Mouse (Mus musculus): ENCODE measurements around the gene Hltf. TPM values are rescaled to one million over a fixed set of nuclear protein-coding genes. Genes with fewer than 3 reads are reported as not detected.

Gene Hltf
- polyA plus RNA-seq, 1 experiment from 2014 or later = 23.3 TPM

- Histone ChIP-seq H3K9me3 (ENCODE audit: control insufficient read depth, low read depth, low read length) (no peaks in the 10 kb centered on the region), H3K4me2 (replicated peaks; ENCODE audit: low read depth, low read length) (no peak overlapping the region), H3K4me1 (ENCODE audit: control insufficient read depth, insufficient read depth, low read length) (no peaks in the 10 kb centered on the region), H3K36me3 (ENCODE audit: control insufficient read depth, insufficient read depth, low read length) (no peaks in the 10 kb centered on the region), H3K27ac (ENCODE audit: low read length) (no peak overlapping the region), H3K4me3 (ENCODE audit: low read depth, low read length) (no peak overlapping the region), H3K9ac (replicated peaks; ENCODE audit: low read depth, low read length) (no peak overlapping the region), H3K27me3 (ENCODE audit: control insufficient read depth, insufficient read depth, low read length) (no peaks in the 10 kb centered on the region)
- 81% methylated on average over 1 of the region's 1 CpGs for WGBS
- ATAC-seq (ENCODE audit: insufficient number of reproducible peaks, insufficient read depth, low FRiP score, low read depth) = no peak
Observed at GRCm38 (mm10) chr3:20132731-20133130, 75.1 kb downstream of the Hltf start.

GRCm38 (mm10) chr3:20133745-20134144 is 76.1 kb downstream of the Hltf start:
- 81% methylated on average over 1 of the region's 1 CpGs for WGBS
- Histone ChIP-seq H3K9me3 (ENCODE audit: control insufficient read depth, low read depth, low read length) (no peaks in the 10 kb centered on the region), H3K4me1 (ENCODE audit: control insufficient read depth, insufficient read depth, low read length) (no peaks in the 10 kb centered on the region), H3K4me3 (ENCODE audit: low read depth, low read length) (no peak overlapping the region), H3K27me3 (ENCODE audit: control insufficient read depth, insufficient read depth, low read length) (no peaks in the 10 kb centered on the region), H3K36me3 (ENCODE audit: control insufficient read depth, insufficient read depth, low read length) (no peaks in the 10 kb centered on the region; the same call in 1 of the 2 replicates), H3K27ac (ENCODE audit: low read length) (no peak overlapping the region), H3K4me2 (replicated peaks; ENCODE audit: low read depth, low read length) (no peak overlapping the region), H3K9ac (replicated peaks; ENCODE audit: low read depth, low read length) (no peak overlapping the region)
- no peak for ATAC-seq (ENCODE audit: insufficient number of reproducible peaks, insufficient read depth, low FRiP score, low read depth)

DNA sequence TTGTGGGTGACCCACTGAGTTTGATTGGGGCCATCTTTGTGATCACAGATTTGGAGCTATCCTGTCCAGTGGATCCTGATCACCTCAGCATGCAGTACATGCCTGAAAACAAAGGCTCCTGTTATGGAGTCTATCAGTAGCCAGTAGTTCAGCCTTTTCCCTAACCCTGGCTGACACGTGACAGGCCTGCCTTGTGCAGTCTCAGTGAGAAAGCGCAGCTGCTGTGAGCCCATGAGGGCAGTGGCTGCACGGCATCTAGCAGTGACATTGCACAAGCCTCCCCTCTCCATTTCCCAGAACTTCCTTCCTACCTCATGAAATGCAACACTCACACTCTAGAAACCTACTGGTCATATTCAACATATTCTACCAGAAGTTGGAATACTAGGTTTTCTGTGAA is 76.9 kb downstream of the Hltf start:
- Histone ChIP-seq H3K36me3 (ENCODE audit: control insufficient read depth, insufficient read depth, low read length) (no peaks in the 10 kb centered on the region; the same call in 1 of the 2 replicates), H3K4me3 (ENCODE audit: low read depth, low read length) (no peak overlapping the region), H3K4me2 (replicated peaks; ENCODE audit: low read depth, low read length) (no peak overlapping the region), H3K9me3 (ENCODE audit: control insufficient read depth, low read depth, low read length) (no peaks in the 10 kb centered on the region), H3K27ac (ENCODE audit: low read length) (no peak overlapping the region), H3K4me1 (ENCODE audit: control insufficient read depth, insufficient read depth, low read length) (no peaks in the 10 kb centered on the region), H3K9ac (replicated peaks; ENCODE audit: low read depth, low read length) (no peak overlapping the region), H3K27me3 (ENCODE audit: control insufficient read depth, insufficient read depth, low read length) (no peaks in the 10 kb centered on the region)
- no peak for ATAC-seq (ENCODE audit: insufficient number of reproducible peaks, insufficient read depth, low FRiP score, low read depth)
- 57% methylated on average over 3 of the region's 3 CpGs for WGBS

DNA sequence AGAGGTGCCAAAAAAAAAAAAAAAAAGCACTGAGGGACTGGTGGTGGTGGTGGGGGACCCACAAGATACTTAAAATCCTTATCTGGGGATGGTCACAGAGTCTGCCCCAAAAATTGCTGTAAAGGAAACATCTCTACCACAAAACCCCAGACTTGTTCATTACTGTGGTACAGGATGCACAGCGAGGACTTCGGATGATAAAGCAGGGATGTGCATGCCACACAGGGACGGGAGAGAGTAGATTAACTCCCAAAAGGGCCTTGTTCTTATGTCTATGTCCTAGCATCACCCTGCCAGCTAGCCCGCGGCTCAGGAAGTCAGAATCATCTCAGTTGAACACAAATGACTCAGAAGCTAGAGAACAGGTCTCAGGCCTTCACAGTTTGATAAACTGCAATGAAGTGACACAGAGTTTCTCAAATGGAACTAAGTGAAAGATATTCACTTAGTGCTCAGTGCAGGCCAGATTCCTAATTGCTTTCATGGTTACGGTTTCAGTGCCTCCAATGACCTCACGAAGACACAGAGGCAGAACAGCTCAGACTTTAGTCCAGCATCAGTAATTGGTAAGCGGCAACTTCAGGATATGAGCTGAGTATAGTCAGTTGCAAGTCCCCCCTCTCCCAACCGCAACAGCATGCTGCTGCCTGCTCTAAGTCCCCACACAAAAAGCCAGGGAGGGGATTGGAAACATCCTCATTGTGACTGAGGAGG is 79.4 kb downstream of the Hltf start:
- Histone ChIP-seq H3K4me1 (ENCODE audit: control insufficient read depth, insufficient read depth, low read length) (no peaks in the 10 kb centered on the region), H3K36me3 (ENCODE audit: control insufficient read depth, insufficient read depth, low read length) (no peaks in the 10 kb centered on the region; the same call in 1 of the 2 replicates), H3K9ac (replicated peaks; ENCODE audit: low read depth, low read length) (no peak overlapping the region), H3K4me3 (ENCODE audit: low read depth, low read length) (no peak overlapping the region), H3K27ac (ENCODE audit: low read length) (no peak overlapping the region), H3K27me3 (ENCODE audit: control insufficient read depth, insufficient read depth, low read length) (no peaks in the 10 kb centered on the region), H3K9me3 (ENCODE audit: control insufficient read depth, low read depth, low read length) (no peaks in the 10 kb centered on the region), H3K4me2 (replicated peaks; ENCODE audit: low read depth, low read length) (no peak overlapping the region)
- no peak for ATAC-seq (ENCODE audit: insufficient number of reproducible peaks, insufficient read depth, low FRiP score, low read depth)
- 88% methylated on average over 9 of the region's 9 CpGs for WGBS

DNA sequence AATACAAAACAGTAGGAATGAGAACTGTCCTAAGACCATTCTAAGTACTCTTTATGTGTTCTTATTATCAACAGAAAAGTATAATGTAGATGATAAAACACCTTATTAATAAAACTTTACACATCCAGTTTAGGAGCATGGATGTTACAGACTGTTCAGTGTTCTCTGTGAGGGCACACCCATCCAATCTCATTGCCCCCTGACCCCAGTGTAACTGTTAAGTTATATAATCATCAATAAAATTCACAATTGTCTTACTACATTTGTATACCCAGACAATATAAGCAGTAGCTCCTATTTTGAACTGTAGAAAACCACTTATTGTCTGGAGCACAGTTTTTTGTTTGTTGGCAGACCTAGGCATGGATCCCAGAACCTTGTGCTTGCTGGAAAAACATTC is 83.6 kb downstream of the Hltf start:
- Histone ChIP-seq H3K36me3 (ENCODE audit: control insufficient read depth, insufficient read depth, low read length) (no peaks in the 10 kb centered on the region; the same call in 1 of the 2 replicates), H3K27ac (ENCODE audit: low read length) (no peak overlapping the region)
- no peak for ATAC-seq (ENCODE audit: insufficient number of reproducible peaks, insufficient read depth, low FRiP score, low read depth)

GRCm38 (mm10) chr3:20141679-20142078 is 84.1 kb downstream of the Hltf start:
- no peak overlapping the region for H3K4me2 ChIP-seq (replicated peaks; ENCODE audit: low read depth, low read length)
- ATAC-seq (ENCODE audit: insufficient number of reproducible peaks, insufficient read depth, low FRiP score, low read depth) = no peak
- WGBS = 44% methylated on average over 1 of the region's 1 CpGs
- no peak overlapping the region for H3K27ac ChIP-seq (ENCODE audit: low read length)
- H3K4me1 ChIP-seq (ENCODE audit: control insufficient read depth, insufficient read depth, low read length) = 0 out of 2 replicates have a peak, but pooled peaks cover 2% of the 10 kb centered on the region
- no peaks in the 10 kb centered on the region for H3K27me3 ChIP-seq (ENCODE audit: control insufficient read depth, insufficient read depth, low read length)
- H3K9me3 ChIP-seq (ENCODE audit: control insufficient read depth, low read depth, low read length) = no peaks in the 10 kb centered on the region
- H3K4me3 ChIP-seq (ENCODE audit: low read depth, low read length) = no peak overlapping the region
- H3K36me3 ChIP-seq (ENCODE audit: control insufficient read depth, insufficient read depth, low read length) = no peaks in the 10 kb centered on the region; the same call in 1 of the 2 replicates
- H3K9ac ChIP-seq (replicated peaks; ENCODE audit: low read depth, low read length) = no peak overlapping the region

More for the DNA sequence above, 83.6 kb downstream of the Hltf start:
- Histone ChIP-seq H3K4me1 (ENCODE audit: control insufficient read depth, insufficient read depth, low read length) (no peaks in the 10 kb centered on the region), H3K27me3 (ENCODE audit: control insufficient read depth, insufficient read depth, low read length) (no peaks in the 10 kb centered on the region), H3K4me3 (ENCODE audit: low read depth, low read length) (no peak overlapping the region), H3K4me2 (replicated peaks; ENCODE audit: low read depth, low read length) (no peak overlapping the region), H3K9ac (replicated peaks; ENCODE audit: low read depth, low read length) (no peak overlapping the region), H3K9me3 (ENCODE audit: control insufficient read depth, low read depth, low read length) (no peaks in the 10 kb centered on the region)

- no peaks in the 10 kb centered on the region for H3K27me3 ChIP-seq (ENCODE audit: control insufficient read depth, insufficient read depth, low read length)
- no peaks in the 10 kb centered on the region; the same call in 1 of the 2 replicates for H3K36me3 ChIP-seq (ENCODE audit: control insufficient read depth, insufficient read depth, low read length)
- H3K4me3 ChIP-seq (ENCODE audit: low read depth, low read length) = no peak overlapping the region
- H3K27ac ChIP-seq (ENCODE audit: low read length) = no peak overlapping the region
- no peaks in the 10 kb centered on the region for H3K9me3 ChIP-seq (ENCODE audit: control insufficient read depth, low read depth, low read length)
- 0 out of 2 replicates have a peak, but pooled peaks cover 3% of the 10 kb centered on the region for H3K4me1 ChIP-seq (ENCODE audit: control insufficient read depth, insufficient read depth, low read length)
- 81% methylated on average over 2 of the region's 2 CpGs for WGBS
- H3K4me2 ChIP-seq (replicated peaks; ENCODE audit: low read depth, low read length) = no peak overlapping the region
- H3K9ac ChIP-seq (replicated peaks; ENCODE audit: low read depth, low read length) = no peak overlapping the region
- no peak for ATAC-seq (ENCODE audit: insufficient number of reproducible peaks, insufficient read depth, low FRiP score, low read depth)
Observed at GRCm38 (mm10) chr3:20142101-20142500, 84.5 kb downstream of the Hltf start.

DNA sequence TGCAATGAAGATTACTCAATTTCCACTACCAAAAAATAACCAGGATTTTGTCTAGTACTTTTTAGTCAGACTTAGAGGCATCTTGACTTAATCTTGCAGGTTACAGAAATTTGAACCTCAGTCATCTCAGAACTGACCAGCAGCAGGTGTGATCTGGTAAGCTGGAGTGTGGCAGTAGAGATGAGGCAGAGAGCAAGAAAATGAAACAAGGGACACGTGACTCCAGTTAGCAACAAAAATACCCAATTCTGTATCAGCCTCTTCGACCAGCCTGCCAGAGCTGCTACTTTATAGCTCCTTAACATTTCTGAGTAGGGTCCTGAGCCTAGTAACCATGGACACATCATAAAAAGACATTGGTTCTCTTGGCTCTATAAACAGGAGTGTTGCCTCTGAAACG is 85.0 kb downstream of the Hltf start:
- no peaks in the 10 kb centered on the region for H3K9me3 ChIP-seq (ENCODE audit: control insufficient read depth, low read depth, low read length)
- H3K4me1 ChIP-seq (ENCODE audit: control insufficient read depth, insufficient read depth, low read length) = 0 out of 2 replicates have a peak, but pooled peaks cover 3% of the 10 kb centered on the region
- H3K4me3 ChIP-seq (ENCODE audit: low read depth, low read length) = no peak overlapping the region
- H3K27me3 ChIP-seq (ENCODE audit: control insufficient read depth, insufficient read depth, low read length) = no peaks in the 10 kb centered on the region
- H3K27ac ChIP-seq (ENCODE audit: low read length) = no peak overlapping the region
- ATAC-seq (ENCODE audit: insufficient number of reproducible peaks, insufficient read depth, low FRiP score, low read depth) = no peak
- no peak overlapping the region for H3K9ac ChIP-seq (replicated peaks; ENCODE audit: low read depth, low read length)
- WGBS = 75% methylated on average over 3 of the region's 3 CpGs
- no peak overlapping the region for H3K4me2 ChIP-seq (replicated peaks; ENCODE audit: low read depth, low read length)
- H3K36me3 ChIP-seq (ENCODE audit: control insufficient read depth, insufficient read depth, low read length) = no peaks in the 10 kb centered on the region; the same call in 1 of the 2 replicates

- Histone ChIP-seq H3K27ac (ENCODE audit: low read length) (no peak overlapping the region), H3K4me1 (ENCODE audit: control insufficient read depth, insufficient read depth, low read length) (0 out of 2 replicates have a peak, but pooled peaks cover 3% of the 10 kb centered on the region), H3K4me2 (replicated peaks; ENCODE audit: low read depth, low read length) (no peak overlapping the region), H3K9ac (replicated peaks; ENCODE audit: low read depth, low read length) (no peak overlapping the region), H3K9me3 (ENCODE audit: control insufficient read depth, low read depth, low read length) (no peaks in the 10 kb centered on the region), H3K27me3 (ENCODE audit: control insufficient read depth, insufficient read depth, low read length) (no peaks in the 10 kb centered on the region), H3K4me3 (ENCODE audit: low read depth, low read length) (no peak overlapping the region), H3K36me3 (ENCODE audit: control insufficient read depth, insufficient read depth, low read length) (peaks cover 5% of the 10 kb centered on the region; the same call in 1 of the 2 replicates)
- ATAC-seq (ENCODE audit: insufficient number of reproducible peaks, insufficient read depth, low FRiP score, low read depth) = no peak
- 80% methylated on average over 3 of the region's 3 CpGs for WGBS
Observed at GRCm38 (mm10) chr3:20143726-20144125, 86.1 kb downstream of the Hltf start.

Data from stomach, embryonic 14.5 days (tissue).